8 mouse cellular contexts compared by ENCODE assay signal in the genomic region with DNA sequence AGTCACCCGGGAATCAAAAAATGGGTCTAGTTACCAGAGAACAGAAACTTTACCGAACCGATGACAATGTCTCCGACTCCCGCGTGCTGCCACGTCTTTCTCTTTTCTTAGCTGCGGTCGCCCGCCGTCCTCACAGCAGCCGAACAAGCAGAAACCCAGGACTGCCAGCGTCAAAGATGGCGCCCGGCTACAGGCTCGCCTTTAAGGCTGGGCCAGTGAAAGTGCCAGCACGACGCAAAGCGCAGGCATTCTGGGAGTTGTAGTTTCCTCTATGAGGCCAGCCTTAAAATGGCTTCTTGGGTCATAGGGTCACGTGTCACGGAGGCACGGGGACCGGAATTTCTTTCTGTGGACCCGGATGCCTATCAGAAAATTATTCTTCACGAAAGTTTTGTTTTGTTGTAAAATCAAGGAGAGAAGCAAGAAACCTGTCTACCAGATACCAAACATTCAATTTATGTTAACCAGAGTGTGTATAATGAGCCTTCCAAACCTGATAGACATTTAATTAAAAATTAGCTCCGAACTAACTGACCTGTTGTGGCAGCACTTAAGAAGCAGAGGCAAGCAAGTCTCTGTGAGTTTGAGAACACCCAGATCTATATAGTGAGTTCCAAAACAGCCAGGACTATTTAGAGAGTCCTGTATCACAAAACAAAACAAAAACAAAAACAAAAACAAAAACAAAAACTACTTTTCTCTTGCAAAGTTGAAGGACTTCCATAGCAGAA. TPM values are rescaled to one million over a fixed set of nuclear protein-coding genes. Genes with fewer than 3 reads are reported as not detected.
DNase-seq lines count a peak whose midpoint lies in the region; ATAC-seq lines count a peak whose summit lies in the region.

Gm38394 (minus strand) TSS at position 116 of the 731 bp plus-strand sequence.

- intact Hi-C loops in gastrocnemius, postnatal 14 days (cut with DNase I; ENCODE audit: low total_unique reads), result no loop called here
- intact Hi-C loops in left cerebral cortex, postnatal 10 days (cut with DNase I), result no loop called here

- peak; percentile 94 to 97 for DNase-seq in adrenal gland, adult (ENCODE audit: inconsistent age in 2 of 2, low spot score in 1 of 2)
- DNase-seq in embryo, embryonic 10.5 days (ENCODE audit: low spot score), result peak; percentile 99
- peak; percentile 93 for DNase-seq in gastrocnemius, postnatal 14 days
- peak; percentile 95 for DNase-seq in left cerebral cortex, postnatal 10 days (ENCODE audit: extremely low spot score in 1 of 2, low spot score in 2 of 2)
- DNase-seq in right cerebral cortex, postnatal 25 days, result peak; percentile 92
- peak; percentile 87 to 92 for DNase-seq in urinary bladder, postnatal 4 days (ENCODE audit: low spot score in 2 of 2)

- ATAC-seq in inflammation-experienced regulatory T-cells, adult 6 months, result peak; percentile 99
- peak; percentile 99 for ATAC-seq in megakaryocyte-erythroid progenitor cell, adult 5-6 weeks (replicated peaks; ENCODE audit: low FRiP score, low TSS enrichment, poor library complexity, severe bottlenecking)

RNA-seq across cellular contexts. Expression of gene Gm38394, which starts in this region (rescaled TPM):
- total RNA-seq in gastrocnemius, postnatal 14 days (2021), result 10 to 100 TPM; 33.1 to 36.9 TPM
- 1 to 10 TPM; 2.8 to 3.6 (median 3.5) TPM for polyA plus RNA-seq in inflammation-experienced regulatory T-cells, adult 6 months (2017; shearing (Covaris generic))
- total RNA-seq in left cerebral cortex, postnatal 10 days (2021), result 10 to 100 TPM; 26.0 to 26.8 TPM
- total RNA-seq in megakaryocyte-erythroid progenitor cell, adult 5-6 weeks (2014; fragmentation: Nextera tagmentation), result 14.2 and 15.7 TPM in 2 replicates
- 3.9 and 8.5 TPM in 2 replicates for total RNA-seq in megakaryocyte-erythroid progenitor cell, adult 5-6 weeks (2017)

Comparison
In these comparisons a context has a peak if more than half of its experiments do, and no peak if none do; other contexts are left out.
1. Peak in every context shown above with its lines: DNase-seq and ATAC-seq.